Mouse (Mus musculus): ENCODE data around the gene Pex14.

Gene Pex14

GRCm38 (mm10) chr4:149057470-149057869, 42.2 kb downstream of the Pex14 start:
- no peak for DNase-seq (ENCODE audit: low spot score)

- no peak for DNase-seq (ENCODE audit: low spot score)
Measured at GRCm38 (mm10) chr4:149056957-149057356, 42.7 kb downstream of the Pex14 start.

GRCm38 (mm10) chr4:149055847-149056246, 43.8 kb downstream of the Pex14 start:
- DNase-seq (ENCODE audit: low spot score): no peak

- DNase-seq (ENCODE audit: low spot score): peak; percentile 72
Measured at GRCm38 (mm10) chr4:149049351-149050159, 50.1 kb downstream of the Pex14 start.

DNA sequence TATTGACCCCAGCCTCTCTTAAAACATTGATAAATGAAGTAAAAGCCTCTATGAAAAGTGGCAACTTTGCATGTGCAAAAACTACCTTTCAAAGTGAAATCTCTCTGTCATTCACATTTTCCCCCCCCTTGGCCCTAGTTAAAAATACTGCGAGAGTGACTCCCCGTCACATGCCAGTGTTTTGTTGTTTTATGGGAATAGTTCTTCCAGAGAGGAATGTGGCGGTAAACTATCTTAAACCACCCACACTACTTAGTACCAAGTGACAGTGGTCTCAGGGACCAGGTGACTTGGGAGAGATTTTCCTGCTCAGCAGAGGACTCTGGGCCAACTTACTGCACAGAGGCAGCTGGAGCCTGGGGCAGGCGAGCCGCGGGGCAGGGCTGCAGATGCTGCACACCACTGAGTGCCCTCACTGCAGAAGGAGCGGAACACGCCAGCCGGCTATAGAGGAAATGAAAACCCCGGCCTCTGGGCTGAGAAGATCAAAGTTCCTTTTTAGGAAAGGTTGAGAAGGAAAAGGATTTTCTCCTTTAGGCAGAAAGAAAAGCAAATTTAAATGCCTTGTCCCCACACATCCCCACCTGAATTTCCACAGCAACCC, 50.9 kb downstream of the Pex14 start:
- DNase-seq (ENCODE audit: low spot score): peak; percentile 63

DNA sequence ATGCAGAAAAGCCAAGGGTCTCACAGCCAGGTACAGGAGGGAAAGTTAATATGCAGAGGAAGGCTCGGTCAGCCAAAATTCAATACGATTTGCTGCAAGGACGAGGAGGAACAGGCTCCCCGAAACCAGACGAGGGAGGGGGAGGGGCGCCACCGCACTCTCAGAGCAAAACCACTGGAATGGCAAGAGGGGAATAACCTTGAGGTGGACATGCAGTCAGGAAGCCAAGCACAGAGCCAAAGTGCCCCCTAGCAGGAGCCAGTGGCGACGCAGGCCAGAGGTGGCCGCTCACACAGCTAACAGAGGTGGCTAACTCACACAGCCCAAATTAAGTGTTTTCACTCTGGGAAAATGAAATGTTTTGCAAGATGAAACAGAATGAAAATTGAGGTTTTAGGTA, 52.3 kb downstream of the Pex14 start:
- peak; percentile 83 for DNase-seq (ENCODE audit: low spot score)

GRCm38 (mm10) chr4:149045885-149046284, 53.8 kb downstream of the Pex14 start:
- no peak for DNase-seq (ENCODE audit: low spot score)

DNA sequence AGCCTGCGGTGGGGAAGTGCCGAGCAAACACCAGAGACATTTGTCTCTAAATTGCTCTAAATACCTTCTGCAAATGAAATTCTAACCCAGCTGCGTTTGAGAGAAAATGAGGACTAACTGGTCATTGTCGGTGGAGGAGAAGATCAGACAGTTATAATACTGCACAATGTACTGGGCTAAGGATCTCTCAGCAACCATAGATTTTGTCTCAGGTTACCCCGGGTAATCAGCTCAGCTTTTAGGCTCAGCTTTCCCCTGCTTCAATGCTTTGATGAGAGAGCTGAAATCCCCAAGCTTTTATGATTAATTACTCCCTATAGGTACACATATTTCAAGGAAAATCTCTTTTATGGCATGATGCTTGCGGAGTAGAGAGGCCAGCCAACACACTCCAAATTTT, 59.4 kb downstream of the Pex14 start:
- DNase-seq (ENCODE audit: low spot score): no peak

DNA sequence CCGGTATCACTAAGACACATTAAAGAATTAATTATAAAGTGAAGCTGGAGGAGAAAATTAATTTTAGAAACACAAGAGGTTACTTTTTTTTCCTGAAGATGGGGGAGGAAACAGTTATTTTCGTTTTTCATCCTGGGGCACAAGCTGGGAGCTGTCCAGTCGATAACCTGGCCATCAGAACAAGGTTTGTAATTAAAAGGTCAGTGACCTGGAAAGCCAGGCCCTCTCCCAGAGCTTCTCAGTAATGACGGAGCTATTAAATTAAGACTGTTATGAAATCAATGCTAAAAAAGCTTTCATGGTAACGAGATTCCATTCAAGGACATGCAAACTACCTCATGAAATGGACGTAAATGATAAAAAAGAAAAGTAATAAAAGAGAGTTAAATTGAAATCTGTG, 62.0 kb downstream of the Pex14 start:
- DNase-seq (ENCODE audit: low spot score): no peak

DNA sequence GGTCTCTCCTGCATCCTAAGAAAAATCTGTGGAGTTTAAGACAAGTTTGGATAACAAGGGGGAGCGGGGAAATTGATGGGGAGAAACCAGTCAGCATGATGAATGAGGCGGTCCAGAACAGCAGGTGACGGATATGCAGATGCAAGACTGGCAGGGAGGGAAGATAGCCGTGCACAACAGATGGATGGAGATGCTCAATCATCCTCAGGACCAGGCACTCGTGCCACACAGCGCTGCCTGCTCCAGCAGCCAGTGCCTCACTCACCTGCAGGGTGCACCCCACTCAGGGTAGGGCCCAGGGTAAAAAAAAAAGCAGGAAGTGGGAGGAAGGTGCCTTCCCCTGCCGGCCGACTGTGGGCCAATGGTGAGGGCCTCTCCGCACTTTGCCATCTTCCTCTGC, 63.1 kb downstream of the Pex14 start:
- no peak for DNase-seq (ENCODE audit: low spot score)

- no peak for DNase-seq (ENCODE audit: low spot score)
Measured at GRCm38 (mm10) chr4:149031507-149031906, 68.2 kb downstream of the Pex14 start.

DNA sequence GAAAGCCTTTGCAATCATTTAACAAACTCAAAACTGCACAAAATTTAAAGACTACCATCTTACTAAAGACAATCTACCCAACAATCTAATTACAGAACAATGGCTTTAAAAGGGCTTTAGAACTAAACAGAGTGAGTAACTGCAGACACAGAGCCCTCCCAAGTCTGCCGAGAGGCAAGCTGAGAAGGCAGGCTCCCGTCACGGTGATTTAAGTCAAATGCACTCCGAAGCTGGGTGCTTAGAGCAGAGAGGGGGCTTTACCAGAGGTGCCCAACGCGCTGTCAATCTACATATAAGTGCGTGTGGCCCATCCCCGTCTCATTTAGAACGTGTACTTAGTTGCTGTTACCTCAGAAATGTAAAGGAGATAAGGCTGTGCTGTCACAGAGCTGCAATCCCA, 72.1 kb downstream of the Pex14 start:
- peak; percentile 36 for DNase-seq (ENCODE audit: low spot score)

- DNase-seq (ENCODE audit: low spot score): no peak
Measured at GRCm38 (mm10) chr4:149025242-149025641, 74.4 kb downstream of the Pex14 start.

GRCm38 (mm10) chr4:149021021-149021420, 78.7 kb downstream of the Pex14 start:
- DNase-seq (ENCODE audit: low spot score): no peak

DNA sequence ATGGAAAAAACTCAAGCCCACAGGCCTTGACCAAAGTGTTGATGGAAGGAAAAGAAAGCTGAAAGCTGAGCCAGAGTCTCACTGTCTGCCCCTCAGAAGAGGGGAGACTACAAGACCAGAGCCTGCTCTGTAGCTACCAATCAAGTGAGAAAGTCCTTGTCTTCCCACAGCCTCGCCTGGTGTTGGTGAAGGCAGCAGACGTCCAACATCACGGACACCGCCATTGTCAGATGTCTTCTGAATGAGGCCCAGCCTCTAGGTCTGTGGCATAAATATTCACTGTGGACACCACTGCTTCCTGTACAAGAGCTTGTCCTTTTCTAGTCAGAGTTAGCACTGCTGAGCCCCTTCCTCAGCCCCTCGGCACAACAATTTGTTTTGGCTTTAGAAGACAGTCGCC, 80.2 kb downstream of the Pex14 start:
- no peak for DNase-seq (ENCODE audit: low spot score)

GRCm38 (mm10) chr4:149006756-149007155, 92.9 kb downstream of the Pex14 start:
- DNase-seq (ENCODE audit: low spot score): no peak

DNA sequence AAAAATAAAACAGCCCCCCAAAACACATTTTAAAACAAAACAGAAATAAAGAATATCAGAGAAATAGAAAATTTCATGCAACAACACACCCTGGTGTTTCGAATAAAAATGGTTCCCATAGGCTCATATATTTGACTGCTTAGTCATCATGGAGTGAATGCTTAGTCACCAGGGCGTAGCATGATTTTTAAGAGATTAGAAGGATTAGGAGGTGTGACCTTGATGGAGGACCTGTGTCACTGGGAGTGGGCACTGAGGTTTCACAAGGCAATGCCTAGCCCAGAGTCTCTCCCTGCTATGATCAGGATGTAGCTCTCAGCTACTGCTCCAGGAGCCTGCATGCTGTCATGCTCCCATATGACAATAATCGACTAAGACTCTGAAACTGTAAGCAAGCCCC, 93.6 kb downstream of the Pex14 start:
- DNase-seq (ENCODE audit: low spot score): no peak

DNA sequence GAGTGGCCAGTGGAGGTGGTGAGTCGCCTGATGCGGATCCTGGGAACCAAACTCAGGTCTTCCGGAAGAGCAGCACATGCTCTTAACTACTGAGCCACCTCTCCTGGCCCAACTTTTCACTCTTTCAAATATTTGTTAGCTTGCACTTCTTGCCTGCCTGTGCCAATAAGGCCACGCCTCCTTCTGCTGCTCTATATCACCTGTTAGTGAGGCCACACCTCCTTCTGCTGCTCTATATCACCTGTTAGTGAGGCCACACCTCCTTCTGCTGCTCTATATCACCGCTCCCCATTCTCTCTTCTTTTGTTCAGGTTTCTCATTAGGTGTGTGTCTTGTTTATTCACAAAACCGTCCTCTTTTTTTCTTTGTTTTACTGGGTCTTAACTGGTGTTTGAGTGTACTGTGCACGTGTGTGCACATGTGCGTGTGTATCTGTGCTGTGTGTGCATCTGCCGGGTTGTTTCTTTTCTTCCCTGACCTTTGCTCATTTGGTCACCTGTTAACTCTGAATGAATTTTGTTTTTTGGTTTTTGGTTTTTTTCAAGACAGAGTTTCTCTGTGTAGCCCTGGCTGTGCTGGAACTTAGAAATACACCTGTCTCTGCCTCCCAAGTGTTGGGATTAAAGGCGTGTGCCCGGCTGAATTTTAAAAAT, 97.1 kb downstream of the Pex14 start:
- no peak for DNase-seq (ENCODE audit: low spot score)

DNA sequence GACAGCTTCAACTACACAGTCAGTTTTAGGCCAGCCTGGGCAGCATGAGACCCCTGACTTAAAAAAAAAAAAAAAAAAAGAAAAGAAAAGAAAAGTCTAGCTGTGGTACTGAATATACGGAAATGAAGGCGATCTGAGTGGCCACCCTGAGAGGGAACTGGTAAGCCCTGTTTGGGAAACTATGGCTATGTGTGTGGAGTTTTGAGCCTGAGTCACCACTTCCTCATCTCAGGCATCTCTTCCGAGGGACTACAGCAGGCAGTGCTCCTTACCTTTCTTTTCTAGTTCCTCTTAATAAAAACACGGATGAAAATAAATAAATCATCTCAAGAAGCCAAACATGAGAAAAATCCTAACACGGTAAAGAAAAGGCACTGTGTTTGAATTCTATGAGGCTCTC, 98.2 kb downstream of the Pex14 start:
- DNase-seq (ENCODE audit: low spot score): no peak

GRCm38 (mm10) chr4:149000746-149001145, 98.9 kb downstream of the Pex14 start:
- no peak for DNase-seq (ENCODE audit: low spot score)

DNA sequence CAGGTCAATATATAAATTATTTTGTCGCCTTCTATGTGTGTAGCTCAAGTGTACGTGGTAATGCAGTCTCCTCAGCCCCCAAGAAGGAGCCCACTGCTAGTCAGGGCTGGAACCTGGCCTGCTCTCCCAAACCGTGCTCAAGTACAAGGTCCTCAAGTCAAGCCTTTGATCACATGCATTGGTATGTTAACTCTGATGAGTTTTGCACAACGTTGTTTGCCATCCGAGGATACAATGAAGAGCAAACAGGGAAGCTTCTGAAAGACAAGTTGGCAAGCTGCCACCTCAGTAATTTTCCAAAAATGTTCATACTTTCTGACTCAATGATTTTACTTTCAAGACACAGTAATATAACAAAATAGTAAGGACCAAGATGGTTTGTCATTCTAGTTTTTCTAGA, 105.7 kb downstream of the Pex14 start:
- DNase-seq (ENCODE audit: low spot score): no peak

DNA sequence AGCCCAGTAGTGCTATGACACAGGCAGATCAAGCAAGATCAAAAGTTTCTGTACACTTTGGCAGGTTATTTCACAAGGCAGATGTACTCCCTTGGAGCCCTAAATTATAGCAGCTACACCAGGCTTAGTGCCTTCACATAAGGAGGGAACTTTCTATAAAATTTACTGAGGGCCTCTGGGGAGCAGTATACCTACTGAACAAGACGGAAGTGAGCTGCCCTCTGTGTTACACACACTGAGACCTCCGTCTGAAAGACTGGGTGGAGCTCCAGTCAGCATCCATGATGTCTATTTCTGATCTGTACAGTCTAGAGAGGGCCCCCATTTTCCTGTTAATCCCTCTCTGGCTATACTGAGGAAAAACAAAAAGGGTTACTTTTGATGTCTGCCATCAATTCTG, 109.6 kb downstream of the Pex14 start:
- peak; percentile 26 for DNase-seq (ENCODE audit: low spot score)

Data from embryo, embryonic 10.5 days (tissue).